Mouse (Mus musculus): ENCODE data around the gene Ovol1. TPM values are rescaled to one million over a fixed set of nuclear protein-coding genes. Genes with fewer than 3 reads are reported as not detected.

Ovol1 gene
- polyA plus RNA-seq, 1 experiment from 2014 or later = not detected

DNA sequence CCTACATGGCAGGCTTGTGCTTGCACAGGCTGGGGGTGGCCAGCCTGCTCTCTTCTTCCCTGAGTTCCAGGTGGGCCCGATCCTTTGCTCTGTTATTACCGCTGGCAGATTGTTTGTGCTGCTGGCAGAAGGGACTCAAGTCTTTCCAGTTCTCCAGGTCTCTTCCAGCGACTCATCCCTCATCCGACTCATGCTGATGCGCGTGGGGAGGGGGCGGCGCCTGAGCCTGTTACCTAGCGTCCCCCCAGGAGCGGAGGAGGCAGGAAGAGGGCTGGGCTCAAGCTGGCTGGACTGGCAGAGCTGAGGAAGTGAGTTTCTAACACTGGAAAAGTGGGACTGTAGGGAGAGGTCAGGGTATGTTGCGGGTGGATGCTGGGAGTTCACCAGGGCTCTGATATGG is 16.4 kb downstream of the Ovol1 start:
- WGBS (ENCODE audit: insufficient replicate concordance) = 59% methylated on average over 11 of the region's 11 CpGs
- H3K4me1 ChIP-seq = no peaks in the 10 kb centered on the region
- H3K9me3 ChIP-seq (replicated peaks) = no peaks in the 10 kb centered on the region
- H3K4me3 ChIP-seq = no peak overlapping the region
- no peak for ATAC-seq
- no peaks in the 10 kb centered on the region for H3K36me3 ChIP-seq
- H3K27ac ChIP-seq = no peak overlapping the region
- peaks cover 16% of the 10 kb centered on the region; the same call in 1 of the 2 replicates for H3K27me3 ChIP-seq (replicated peaks)
- H3K4me2 ChIP-seq = no peak overlapping the region
- H3K9ac ChIP-seq = no peak overlapping the region

DNA sequence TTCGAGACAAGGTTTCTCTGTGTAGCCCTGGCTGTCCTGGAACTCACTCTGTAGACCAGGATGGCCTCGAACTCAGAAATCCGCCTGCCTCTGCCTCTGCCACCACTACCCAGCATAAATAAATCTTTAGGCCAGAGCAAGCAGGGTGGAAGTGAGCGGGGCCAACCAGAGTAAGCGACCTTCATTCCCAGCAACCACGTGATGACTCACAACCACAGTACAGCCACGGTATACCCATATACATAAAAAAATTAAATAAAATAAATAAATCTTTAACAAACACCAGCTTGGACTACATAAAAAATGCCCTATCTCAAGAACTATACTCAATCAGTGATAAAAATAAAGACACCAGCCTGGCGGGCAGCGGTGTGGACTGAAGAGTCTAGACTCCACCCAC is 17.1 kb downstream of the Ovol1 start:
- 67% methylated on average over 9 of the region's 9 CpGs for WGBS (ENCODE audit: insufficient replicate concordance)
- H3K9ac ChIP-seq = no peak overlapping the region
- H3K4me1 ChIP-seq = no peaks in the 10 kb centered on the region
- no peak for ATAC-seq
- H3K4me3 ChIP-seq = no peak overlapping the region
- no peaks in the 10 kb centered on the region for H3K9me3 ChIP-seq (replicated peaks)
- H3K27me3 ChIP-seq (replicated peaks) = peaks cover 23% of the 10 kb centered on the region; the same call in 1 of the 2 replicates
- no peak overlapping the region for H3K27ac ChIP-seq
- H3K4me2 ChIP-seq = no peak overlapping the region
- no peaks in the 10 kb centered on the region for H3K36me3 ChIP-seq

DNA sequence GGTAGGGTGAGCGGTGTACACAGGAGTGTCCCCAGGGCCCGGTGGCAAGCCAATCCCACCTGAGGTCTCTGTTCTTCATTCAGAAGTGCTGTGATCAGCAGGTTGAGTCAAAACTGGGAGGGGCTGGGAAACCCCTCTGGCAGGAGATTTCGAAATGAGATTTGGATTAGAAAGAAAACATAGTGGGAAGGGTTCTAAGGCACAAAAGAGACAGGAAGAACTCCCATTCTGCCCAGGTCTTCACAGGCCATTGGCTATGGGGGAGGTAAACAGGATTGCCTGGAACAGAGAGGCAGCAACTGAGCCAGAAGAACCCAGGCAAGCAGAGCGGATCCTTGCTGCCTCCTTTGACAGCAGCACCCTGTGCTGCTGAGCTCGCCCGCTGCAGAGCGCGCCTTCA is 21.7 kb downstream of the Ovol1 start:
- ATAC-seq = no peak
- H3K27ac ChIP-seq = no peak overlapping the region
- 70% methylated on average over 8 of the region's 8 CpGs for WGBS (ENCODE audit: insufficient replicate concordance)

DNA sequence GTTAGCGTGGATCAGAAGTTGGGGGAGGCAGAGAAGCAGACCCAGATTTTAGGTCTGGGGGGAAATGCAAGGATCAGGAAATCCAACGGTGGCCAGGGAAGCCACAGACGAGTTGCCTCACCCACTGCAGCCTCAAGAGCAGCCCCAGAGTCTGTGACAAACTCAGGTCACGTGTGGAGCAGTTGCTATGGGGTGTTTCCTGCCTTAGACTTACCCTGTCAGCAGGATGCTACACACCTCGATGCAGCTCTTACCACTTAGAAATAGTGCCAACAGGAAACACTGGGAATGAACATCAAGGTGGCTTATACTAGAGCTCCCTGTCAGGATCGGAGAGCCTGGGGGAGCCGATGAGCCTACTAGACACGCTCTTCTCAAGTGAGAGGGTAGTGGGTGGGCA is 27.9 kb downstream of the Ovol1 start:
- H3K9ac ChIP-seq = no peak overlapping the region
- no peak overlapping the region for H3K4me2 ChIP-seq
- no peaks in the 10 kb centered on the region for H3K36me3 ChIP-seq
- no peak overlapping the region for H3K4me3 ChIP-seq
- 59% methylated on average over 8 of the region's 8 CpGs for WGBS (ENCODE audit: insufficient replicate concordance)
- H3K9me3 ChIP-seq (replicated peaks) = no peaks in the 10 kb centered on the region
- H3K27ac ChIP-seq = no peak overlapping the region
- H3K4me1 ChIP-seq = peaks cover 5% of the 10 kb centered on the region
- peaks cover 19% of the 10 kb centered on the region for H3K27me3 ChIP-seq (replicated peaks)
- ATAC-seq = no peak

More for the DNA sequence above, 21.7 kb downstream of the Ovol1 start:
- Histone ChIP-seq H3K4me2 (no peak overlapping the region), H3K36me3 (no peaks in the 10 kb centered on the region), H3K27me3 (replicated peaks) (peaks cover 34% of the 10 kb centered on the region; the same call in 1 of the 2 replicates), H3K4me3 (no peak overlapping the region), H3K9me3 (replicated peaks) (no peaks in the 10 kb centered on the region), H3K9ac (no peak overlapping the region), H3K4me1 (no peaks in the 10 kb centered on the region)

DNA sequence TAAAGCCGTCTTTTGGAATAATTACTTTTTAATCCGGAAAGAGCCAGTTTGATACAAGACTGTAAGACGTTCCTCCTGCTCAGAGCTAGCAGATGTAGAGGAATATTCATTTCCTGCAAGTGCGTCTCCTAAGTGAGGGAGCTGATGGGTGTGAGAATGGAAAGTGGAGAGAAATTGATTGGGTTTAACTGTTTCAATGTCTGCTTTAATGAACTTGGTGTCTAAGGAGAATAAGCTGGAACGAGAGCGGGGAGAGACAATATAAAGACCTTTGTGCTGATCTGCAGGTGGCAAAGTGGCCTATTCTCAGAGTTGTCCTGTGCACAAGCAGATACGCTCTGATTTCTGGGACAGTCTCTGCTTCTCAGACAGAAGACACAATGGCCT is 30.3 kb downstream of the Ovol1 start:
- WGBS (ENCODE audit: insufficient replicate concordance) = 62% methylated on average over 7 of the region's 7 CpGs

DNA sequence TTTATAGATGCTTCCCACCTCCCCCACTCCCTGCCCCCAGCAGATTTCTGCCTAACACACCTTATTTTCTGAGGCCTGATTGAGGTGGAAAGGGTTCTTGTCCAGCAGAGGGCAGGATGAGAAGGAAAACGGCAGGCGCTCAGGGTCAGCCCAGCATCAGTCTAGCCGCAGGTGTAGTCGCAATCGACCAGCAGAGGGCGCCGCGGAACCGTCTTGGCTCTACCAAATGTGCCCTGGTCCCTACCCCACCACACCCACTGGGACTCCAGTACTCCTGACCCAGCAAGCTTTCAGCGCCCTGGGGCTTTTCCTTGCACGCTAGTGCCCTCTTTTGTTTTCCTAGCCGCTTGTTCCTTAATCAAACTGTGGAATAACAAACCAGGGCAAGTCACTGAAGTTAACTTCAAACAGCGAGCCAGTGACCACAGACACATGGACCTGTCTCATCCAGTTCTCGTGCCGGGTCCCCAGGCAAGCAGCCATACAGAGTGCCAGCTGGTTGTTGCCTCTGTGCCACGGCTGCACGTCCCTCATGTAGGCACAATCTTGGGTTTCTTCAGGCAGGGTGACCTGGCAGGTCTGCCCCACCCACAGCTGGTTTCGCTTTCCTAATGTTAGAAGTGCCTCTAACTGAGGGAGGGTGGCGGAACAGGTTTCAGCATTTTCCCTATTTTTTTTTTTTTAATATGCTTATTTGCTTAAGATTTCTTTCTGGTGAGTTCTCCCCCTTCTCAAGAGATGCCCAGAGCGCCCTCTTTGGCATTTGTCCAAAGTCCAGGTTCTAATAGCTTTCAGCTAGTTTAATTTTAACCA is 30.9 kb downstream of the Ovol1 start:
- Histone ChIP-seq H3K27me3 (replicated peaks) (peaks cover 12% of the 10 kb centered on the region), H3K36me3 (no peaks in the 10 kb centered on the region), H3K9me3 (replicated peaks) (no peaks in the 10 kb centered on the region), H3K9ac (peak overlapping the region; percentile 31; the same call in 1 of the 2 replicates), H3K4me2 (peak overlapping the region; percentile 45), H3K27ac (no peak overlapping the region), H3K4me3 (peak overlapping the region; percentile 23; the same call in 1 of the 2 replicates), H3K4me1 (peaks cover 5% of the 10 kb centered on the region)
- ATAC-seq = peak; percentile 94
- 21% methylated on average over 20 of the region's 20 CpGs for WGBS (ENCODE audit: insufficient replicate concordance)

More for the DNA sequence above, 30.3 kb downstream of the Ovol1 start:
- Histone ChIP-seq H3K9me3 (replicated peaks) (no peaks in the 10 kb centered on the region), H3K27me3 (replicated peaks) (peaks cover 12% of the 10 kb centered on the region), H3K36me3 (no peaks in the 10 kb centered on the region), H3K4me2 (no peak overlapping the region), H3K9ac (no peak overlapping the region), H3K27ac (no peak overlapping the region), H3K4me3 (no peak overlapping the region), H3K4me1 (peaks cover 5% of the 10 kb centered on the region)
- no peak for ATAC-seq

DNA sequence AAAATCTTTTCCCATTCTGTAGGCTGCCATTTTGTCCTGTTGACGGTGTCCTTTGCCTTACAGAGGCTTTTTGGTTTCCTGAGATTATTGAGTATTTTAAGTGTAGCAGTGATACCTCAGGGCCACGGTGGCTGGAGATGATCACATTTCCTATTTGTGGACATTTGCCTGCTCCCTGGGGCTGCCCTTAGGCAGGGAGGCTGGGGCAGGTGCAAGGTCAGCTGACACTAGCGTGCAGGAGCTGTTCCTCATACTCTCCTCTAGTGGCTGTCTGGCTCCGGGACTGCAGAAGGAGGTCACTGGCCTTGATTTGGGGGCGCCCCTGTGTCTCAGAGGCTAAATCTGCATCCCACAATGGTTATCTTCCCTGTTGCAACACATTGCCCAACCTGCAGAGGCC is 35.2 kb downstream of the Ovol1 start:
- Histone ChIP-seq H3K27me3 (replicated peaks) (peaks cover 9% of the 10 kb centered on the region), H3K27ac (no peak overlapping the region), H3K36me3 (no peaks in the 10 kb centered on the region), H3K9me3 (replicated peaks) (no peaks in the 10 kb centered on the region), H3K4me2 (no peak overlapping the region), H3K4me1 (peaks cover 5% of the 10 kb centered on the region), H3K4me3 (no peak overlapping the region), H3K9ac (no peak overlapping the region)
- ATAC-seq = no peak
- 64% methylated on average over 5 of the region's 5 CpGs for WGBS (ENCODE audit: insufficient replicate concordance)

DNA sequence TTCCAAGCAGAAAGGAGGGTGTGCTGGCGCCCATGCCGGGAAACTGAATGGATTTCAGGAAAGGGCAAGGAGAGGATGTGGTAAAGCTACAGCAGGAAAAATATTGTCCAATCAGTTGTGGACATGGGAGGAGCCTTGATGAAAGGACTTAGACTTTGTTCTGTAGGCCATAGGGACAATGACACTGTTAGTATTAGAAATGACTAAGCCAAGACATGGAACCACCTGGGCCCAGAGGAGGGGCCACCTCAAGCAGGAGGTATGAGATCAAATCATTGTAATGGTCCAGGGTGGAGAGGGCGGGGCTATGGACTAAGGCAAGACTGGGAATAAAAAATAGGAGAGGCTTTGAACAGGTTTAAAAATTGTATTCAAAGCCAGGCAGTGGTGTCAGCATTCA is 41.7 kb downstream of the Ovol1 start:
- no peak overlapping the region for H3K27ac ChIP-seq
- no peaks in the 10 kb centered on the region for H3K9me3 ChIP-seq (replicated peaks)
- H3K27me3 ChIP-seq (replicated peaks) = 0 out of 2 replicates have a peak, but pooled peaks cover 4% of the 10 kb centered on the region
- H3K4me2 ChIP-seq = no peak overlapping the region
- H3K4me3 ChIP-seq = no peak overlapping the region
- 63% methylated on average over 3 of the region's 3 CpGs for WGBS (ENCODE audit: insufficient replicate concordance)
- no peaks in the 10 kb centered on the region for H3K4me1 ChIP-seq
- no peaks in the 10 kb centered on the region for H3K36me3 ChIP-seq
- ATAC-seq = no peak
- H3K9ac ChIP-seq = no peak overlapping the region

DNA sequence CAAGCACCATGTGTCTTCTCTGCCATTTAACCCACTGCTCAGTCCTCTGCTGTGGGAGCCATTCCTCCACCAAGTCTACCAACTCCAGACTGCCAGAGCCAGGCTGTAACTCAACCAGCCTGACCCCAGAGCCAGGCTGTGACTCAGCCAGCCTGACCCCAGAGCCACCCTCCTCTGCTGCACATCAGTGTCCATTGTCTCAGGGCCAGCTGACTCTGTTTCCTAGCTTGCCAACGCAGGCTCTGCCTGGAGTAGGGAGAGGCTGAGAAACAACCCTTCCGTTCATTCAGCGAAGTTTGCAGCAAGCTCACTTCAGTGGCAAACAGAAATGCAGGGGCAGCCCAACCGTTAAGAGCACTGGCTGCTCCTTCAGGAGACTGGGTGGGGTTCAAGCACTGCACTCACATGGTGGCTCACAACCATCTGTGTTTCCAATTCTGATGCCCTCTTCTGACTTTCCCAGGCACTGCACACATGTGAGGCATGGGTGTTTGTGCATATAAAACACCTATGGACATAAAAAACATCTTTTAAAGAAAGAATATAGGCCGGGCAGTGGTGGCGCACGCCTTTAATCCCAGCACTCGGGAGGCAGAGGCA is 43.4 kb downstream of the Ovol1 start:
- no peaks in the 10 kb centered on the region for H3K27me3 ChIP-seq (replicated peaks)
- H3K4me3 ChIP-seq = no peak overlapping the region
- H3K36me3 ChIP-seq = no peaks in the 10 kb centered on the region
- no peak for ATAC-seq
- no peak overlapping the region for H3K9ac ChIP-seq
- H3K9me3 ChIP-seq (replicated peaks) = no peaks in the 10 kb centered on the region
- no peak overlapping the region for H3K27ac ChIP-seq
- WGBS (ENCODE audit: insufficient replicate concordance) = 72% methylated on average over 8 of the region's 8 CpGs
- H3K4me1 ChIP-seq = peaks cover 12% of the 10 kb centered on the region
- H3K4me2 ChIP-seq = no peak overlapping the region

DNA sequence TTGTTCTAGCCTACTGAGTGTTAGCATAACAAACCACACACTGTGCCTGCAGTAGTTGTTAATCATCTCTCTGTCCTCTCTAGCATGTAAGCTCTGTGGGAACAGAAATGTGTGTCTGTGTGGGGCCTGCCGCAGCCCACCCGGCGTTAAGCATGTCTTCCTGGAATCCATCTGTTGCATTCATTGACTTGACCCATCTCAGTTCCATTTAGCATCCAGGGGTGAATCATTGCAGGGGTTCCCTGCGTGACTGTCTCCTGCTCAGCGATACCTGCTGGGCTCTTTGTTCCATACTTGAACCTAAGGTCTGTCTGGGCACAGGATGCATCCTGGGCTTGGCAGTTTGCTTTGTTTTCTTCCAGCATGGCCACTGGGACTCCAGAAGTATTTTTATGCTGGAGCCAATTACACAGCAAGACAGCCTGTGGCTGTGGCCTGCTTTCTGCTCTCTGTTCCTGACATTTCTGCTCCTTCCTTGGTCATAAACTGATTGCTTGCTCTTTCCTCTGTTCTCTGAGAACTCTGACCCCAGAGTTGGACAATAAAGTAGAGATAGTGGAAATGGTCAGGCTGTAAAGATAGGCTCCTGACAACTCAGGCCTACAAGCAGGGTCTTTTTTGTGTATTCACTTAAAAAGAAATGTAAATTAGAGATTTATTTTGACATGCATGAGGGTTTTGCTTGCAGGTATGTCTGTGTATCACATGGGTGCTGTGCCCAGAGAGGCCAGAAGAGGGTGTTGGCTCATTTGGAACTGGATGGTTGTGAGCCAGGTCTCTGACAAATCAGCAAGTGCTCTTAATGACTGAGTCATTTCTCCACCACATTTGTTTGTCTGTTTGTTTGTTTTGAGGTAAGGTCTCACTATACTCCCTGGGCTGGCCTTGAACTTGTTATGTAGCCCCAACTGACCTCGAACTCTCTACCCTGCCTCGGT is 44.3 kb downstream of the Ovol1 start:
- no peak overlapping the region for H3K4me3 ChIP-seq
- no peak for ATAC-seq
- H3K4me1 ChIP-seq = peaks cover 21% of the 10 kb centered on the region
- 82% methylated on average over 7 of the region's 7 CpGs for WGBS (ENCODE audit: insufficient replicate concordance)
- no peaks in the 10 kb centered on the region for H3K9me3 ChIP-seq (replicated peaks)
- H3K9ac ChIP-seq = no peak overlapping the region
- no peaks in the 10 kb centered on the region for H3K36me3 ChIP-seq
- no peak overlapping the region; the same call in 1 of the 2 replicates for H3K27ac ChIP-seq
- no peaks in the 10 kb centered on the region for H3K27me3 ChIP-seq (replicated peaks)
- H3K4me2 ChIP-seq = no peak overlapping the region

DNA sequence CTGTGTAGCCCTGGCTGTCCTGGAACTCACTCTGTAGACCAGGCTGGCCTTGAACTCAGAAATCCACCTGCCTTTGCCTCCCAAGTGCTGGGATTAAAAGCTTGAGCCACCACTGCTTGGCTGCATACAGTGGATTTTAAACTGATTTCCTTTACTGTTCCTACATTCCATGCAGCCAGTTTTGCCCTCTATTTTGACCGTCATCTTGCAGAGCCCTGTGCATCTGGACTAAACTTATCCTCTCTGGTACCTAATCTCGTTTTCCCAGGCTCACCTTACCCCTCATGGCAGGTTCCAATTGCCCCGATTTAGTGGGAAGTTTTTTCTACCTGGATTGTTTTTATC is 47.5 kb downstream of the Ovol1 start:
- peak overlapping the region; percentile 97 for H3K4me2 ChIP-seq
- peaks cover 46% of the 10 kb centered on the region for H3K4me1 ChIP-seq
- no peak for ATAC-seq
- H3K36me3 ChIP-seq = no peaks in the 10 kb centered on the region
- H3K9ac ChIP-seq = no peak overlapping the region
- no peak overlapping the region for H3K4me3 ChIP-seq
- H3K27me3 ChIP-seq (replicated peaks) = no peaks in the 10 kb centered on the region
- 42% methylated on average over 3 of the region's 3 CpGs for WGBS (ENCODE audit: insufficient replicate concordance)
- no peak overlapping the region for H3K27ac ChIP-seq
- no peaks in the 10 kb centered on the region for H3K9me3 ChIP-seq (replicated peaks)
